Mouse (Mus musculus) heart, adult 2 months (tissue): Measurements from ENCODE around the gene Mgrn1.

Source experiments
- CTCF ChIP-seq: fragments of 200-600 bp; IDR thresholded peaks from 2 replicates; pipeline ENCODE4 v1.8.1; 2022; ENCODE audit warnings: antibody characterized with exemption, mild to moderate bottlenecking, moderate library complexity
- EP300 ChIP-seq: fragments of 200-500 bp; IDR thresholded peaks from 2 replicates; pipeline ENCODE4 v1.6.1; 2011; ENCODE audit warnings: low read depth, low read length, control low read depth; ENCODE audit not compliant: insufficient read depth
- POLR2A ChIP-seq: fragments of 200-500 bp; IDR thresholded peaks from 2 replicates; pipeline ENCODE4 v1.6.1; 2011; ENCODE audit warnings: mild to moderate bottlenecking, low read depth, low read length, control low read depth; ENCODE audit not compliant: insufficient read depth

GRCm38 (mm10) chr16:4968426-4968825, 82.4 kb downstream of the Mgrn1 start:
- TF ChIP-seq POLR2A (no peak), CTCF (no peak), EP300 (no peak)
